Mouse (Mus musculus) lung, embryonic 14.5 days (tissue): ENCODE results near the gene Olfr1499. TPM values are rescaled to one million over a fixed set of nuclear protein-coding genes. Genes with fewer than 3 reads are reported as not detected.
"Not testable (repeated sequence)": the region's sequence is repeated elsewhere in the genome, so short reads cannot be mapped to it uniquely, and the experiment has no call there.

Source experiments
- ATAC-seq: fragments of 200-750 bp; cut with Nextera tagmentation; 2 replicates; pipeline ENCODE4 v1.8.0; 2017; ENCODE audit warnings: mild to moderate bottlenecking, moderate TSS enrichment, moderate library complexity; ENCODE audit not compliant: insufficient read depth
- DNase-seq: peaks from one replicate; pipeline ENCODE4 v3.0.0-alpha.2; 2015
- H3K27ac ChIP-seq: fragments of 300-500 bp; sonication (generic); 2 replicates; pipeline ENCODE4 v1.5.1; 2014; ENCODE audit warnings: low read depth, mild to moderate bottlenecking, moderate library complexity
- H3K27me3 ChIP-seq: fragments of 300-500 bp; sonication (generic); 2 replicates; pipeline ENCODE4 v1.6.1; 2014; ENCODE audit warnings: low read length, control low read depth; ENCODE audit not compliant: insufficient read depth
- H3K36me3 ChIP-seq: fragments of 300-500 bp; sonication (generic); 2 replicates; pipeline ENCODE4 v1.6.1; 2014; ENCODE audit warnings: control low read depth; ENCODE audit not compliant: insufficient read depth
- H3K4me1 ChIP-seq: fragments of 300-500 bp; sonication (generic); 2 replicates; pipeline ENCODE4 v1.6.1; 2014; ENCODE audit warnings: antibody characterized with exemption, control low read depth; ENCODE audit not compliant: insufficient read depth
- H3K4me2 ChIP-seq: fragments of 300-500 bp; sonication (generic); 2 replicates; pipeline ENCODE4 v1.6.1; 2014; ENCODE audit warnings: mild to moderate bottlenecking
- H3K4me3 ChIP-seq: fragments of 300-500 bp; sonication (generic); 2 replicates; pipeline ENCODE4 v1.5.1; 2014; ENCODE audit warnings: low read depth, low read length
- H3K9ac ChIP-seq: fragments of 300-500 bp; sonication (generic); 2 replicates; pipeline ENCODE4 v1.6.1; 2014
- H3K9me3 ChIP-seq: fragments of 300-500 bp; sonication (generic); 2 replicates; pipeline ENCODE4 v1.6.1; 2016; ENCODE audit warnings: low read depth, low read length, control low read depth
- CTCF ChIP-seq: IDR thresholded peaks from 2 replicates; pipeline ENCODE4 v1.5.1; 2016; ENCODE audit warnings: antibody characterized with exemption, low read depth
- WGBS: fragments of 180-500 bp; shearing (Covaris S2); extraction: QIAGEN DNeasy Blood & Tissue Kit; methylation state at CpG from one replicate; pipeline ENCODE4 v1.1.7; 2014; 5-methylcytosine and 5-hydroxymethylcytosine counted together
- polyA plus RNA-seq: library from polyadenylated mRNA; unstranded; fragments of >200 nt; fragmentation: Nextera tagmentation; extraction: Ambion mirVana; gene quantifications from 2 replicates; pipeline ENCODE4 v1.2.1, GENCODE M21; 2014

Olfr1499 gene
- not detected in 2 replicates for polyA plus RNA-seq

DNA sequence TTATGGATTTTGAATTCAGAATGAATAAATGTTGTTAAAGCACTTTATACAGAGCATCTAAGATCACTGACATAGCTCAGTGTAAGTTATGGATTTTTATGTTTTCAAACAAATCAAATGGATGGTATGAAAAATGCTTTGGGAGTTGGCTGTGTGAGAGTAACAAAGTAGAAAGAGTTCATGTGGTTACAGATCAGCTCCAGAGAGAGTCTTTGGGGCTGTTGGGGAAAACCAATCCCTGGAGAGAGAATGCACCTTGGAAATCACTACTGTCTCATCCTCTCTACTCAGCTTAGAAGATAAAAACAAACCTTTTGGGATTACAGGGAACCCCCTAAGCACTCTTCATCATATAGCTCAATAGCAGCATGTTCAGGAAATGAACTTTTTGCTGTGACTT, at the start of gene Olfr1499:
Gene Olfr1499 (minus strand): TSS at position 101 of the 400 bp plus-strand sequence.
- H3K9ac ChIP-seq: no peak within 1 kb of the TSS
- H3K4me3 ChIP-seq: no peak within 1 kb of the TSS
- H3K4me1 ChIP-seq: no peaks in the 10 kb centered on the region
- DNase-seq (no peak), ATAC-seq (no peak)
- no peak for TF ChIP-seq CTCF
- no peaks in the 10 kb centered on the region for H3K9me3 ChIP-seq
- no peak within 1 kb of the TSS for H3K27ac ChIP-seq
- H3K27me3 ChIP-seq: no peaks in the 10 kb centered on the region
- no peaks in the 10 kb centered on the region for H3K36me3 ChIP-seq
- H3K4me2 ChIP-seq: no peak within 1 kb of the TSS

DNA sequence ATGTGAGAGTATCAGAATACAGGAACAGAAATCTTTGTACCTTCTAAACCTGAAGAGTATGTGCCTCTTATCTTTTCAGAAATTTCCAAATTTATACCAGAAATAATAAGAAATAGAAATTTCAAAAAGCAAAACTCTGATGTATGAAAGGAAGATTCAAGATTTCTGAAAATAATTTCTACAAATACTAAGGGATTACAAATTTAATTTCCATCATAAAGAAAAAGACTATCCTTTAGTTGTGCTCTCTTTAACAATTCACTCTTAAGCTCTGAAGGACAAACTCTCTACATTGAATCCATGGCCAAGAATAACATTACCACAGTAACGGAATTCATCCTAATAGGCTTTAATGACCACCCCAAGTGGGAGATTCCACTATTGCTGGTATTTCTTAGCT, 42.2 kb upstream of the Olfr1499 start, which contains the start of gene Olfr1502:
Gene Olfr1502 (plus strand): TSS at position 301 of the 400 bp plus-strand sequence.
- Histone ChIP-seq H3K27ac (no peak within 1 kb of the TSS), H3K4me3 (no peak within 1 kb of the TSS), H3K36me3 (no peaks in the 10 kb centered on the region), H3K9ac (no peak within 1 kb of the TSS), H3K4me2 (no peak within 1 kb of the TSS), H3K4me1 (no peaks in the 10 kb centered on the region), H3K27me3 (no peaks in the 10 kb centered on the region), H3K9me3 (no peaks in the 10 kb centered on the region)
- WGBS: 75% methylated on average over 1 of the region's 1 CpGs
- DNase-seq: no peak
- TF ChIP-seq CTCF: no peak
- no peak for ATAC-seq

DNA sequence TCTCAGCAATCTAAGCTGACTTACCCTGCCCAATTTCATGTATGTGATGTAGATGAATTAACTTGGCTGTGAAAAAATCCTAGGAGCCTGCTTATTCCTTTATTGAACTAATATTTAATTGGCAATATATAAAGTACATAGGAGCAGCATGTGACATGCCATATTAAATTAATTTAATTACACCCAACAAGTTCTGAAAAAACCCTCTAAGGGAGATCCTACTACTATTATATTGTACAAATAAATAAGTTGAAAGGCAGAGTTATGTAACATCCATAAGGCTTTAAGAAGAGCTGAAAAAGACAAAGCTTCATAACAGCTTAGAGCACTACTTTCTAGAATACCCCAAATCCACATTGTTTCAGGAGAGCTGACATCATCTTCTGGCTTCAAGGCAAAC, 31.3 kb upstream of the Olfr1499 start, which contains the start of gene Olfr1501:
Gene Olfr1501 (minus strand): TSS at position 101 of the 400 bp plus-strand sequence.
- not testable (repeated sequence) for H3K27ac ChIP-seq, H3K4me2 ChIP-seq, H3K9ac ChIP-seq, H3K36me3 ChIP-seq, H3K9me3 ChIP-seq, H3K4me3 ChIP-seq, H3K27me3 ChIP-seq, H3K4me1 ChIP-seq, DNase-seq, ATAC-seq

DNA sequence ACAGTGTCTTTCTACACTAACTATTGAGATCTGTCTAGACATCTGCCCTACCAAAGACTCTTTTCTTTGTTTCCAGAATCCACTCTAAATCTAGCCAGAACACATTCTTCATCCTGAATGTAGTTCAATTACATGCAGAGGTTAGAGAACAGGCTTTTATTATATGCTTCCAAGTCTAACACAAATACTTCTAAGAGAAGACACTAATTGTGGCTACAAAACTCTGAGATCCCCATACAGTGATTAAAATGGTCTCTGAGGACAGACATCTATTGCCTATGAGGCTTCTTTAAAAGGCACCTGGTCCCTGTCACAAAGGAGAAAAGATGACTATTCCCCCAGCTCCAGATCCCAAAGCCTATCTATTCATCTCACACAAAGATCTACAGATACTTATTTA, 11.1 kb upstream of the Olfr1499 start, which contains the start of gene Olfr1500:
Gene Olfr1500 (minus strand): TSS at position 101 of the 400 bp plus-strand sequence.
- Histone ChIP-seq H3K36me3 (no peaks in the 10 kb centered on the region), H3K27ac (no peak within 1 kb of the TSS), H3K4me1 (no peaks in the 10 kb centered on the region), H3K9ac (no peak within 1 kb of the TSS), H3K4me3 (no peak within 1 kb of the TSS), H3K27me3 (no peaks in the 10 kb centered on the region), H3K9me3 (no peaks in the 10 kb centered on the region), H3K4me2 (no peak within 1 kb of the TSS)
- TF ChIP-seq CTCF: no peak
- DNase-seq (no peak), ATAC-seq (no peak)

DNA sequence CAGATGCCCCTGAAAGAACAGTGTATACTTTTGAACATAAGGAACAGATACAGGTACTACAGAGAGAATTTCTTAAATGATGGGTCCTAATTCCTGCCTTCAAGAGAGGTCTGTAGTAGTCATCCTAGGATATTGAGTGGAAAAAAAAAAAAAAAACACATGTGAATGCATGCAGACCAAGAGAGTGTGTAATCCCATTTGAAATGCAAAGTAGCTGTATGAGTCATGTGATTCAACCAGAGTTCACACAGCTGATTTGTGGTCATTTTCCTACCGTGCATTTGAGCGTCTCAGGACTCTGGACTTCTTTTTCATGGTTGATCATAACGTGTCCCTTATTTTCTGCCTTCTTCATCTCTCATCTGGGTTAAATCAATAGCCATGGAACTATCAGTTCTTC, 9.2 kb upstream of the Olfr1499 start:
- no peak overlapping the region for H3K27ac ChIP-seq
- H3K9ac ChIP-seq: no peak overlapping the region
- no peak overlapping the region for H3K4me3 ChIP-seq
- WGBS: 78% methylated on average over 3 of the region's 3 CpGs
- DNase-seq (no peak), ATAC-seq (no peak)
- H3K4me1 ChIP-seq: no peaks in the 10 kb centered on the region
- TF ChIP-seq CTCF: no peak
- H3K4me2 ChIP-seq: no peak overlapping the region
- H3K9me3 ChIP-seq: no peaks in the 10 kb centered on the region
- no peaks in the 10 kb centered on the region for H3K36me3 ChIP-seq
- no peaks in the 10 kb centered on the region for H3K27me3 ChIP-seq

DNA sequence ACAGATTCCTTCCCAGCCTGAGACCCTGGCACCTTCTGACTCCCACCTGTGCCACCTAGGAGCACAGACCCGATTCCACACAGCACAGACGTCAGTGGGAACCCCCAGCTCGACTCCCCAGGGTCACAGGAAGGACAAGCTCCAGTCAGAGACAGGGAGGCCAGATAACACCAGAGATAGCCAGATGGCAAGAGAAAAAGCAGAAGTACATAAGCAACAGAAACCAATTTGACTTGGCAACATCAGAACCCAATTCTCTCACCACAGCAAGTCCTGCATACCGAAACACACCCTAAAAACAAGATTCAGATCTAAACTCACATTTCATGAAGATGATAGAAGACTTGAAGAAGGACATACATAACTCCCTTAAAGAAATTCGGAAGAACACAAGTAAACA, 1.6 kb upstream of the Olfr1499 start:
- no peak for TF ChIP-seq CTCF
- H3K4me2 ChIP-seq: no peak overlapping the region
- DNase-seq (no peak), ATAC-seq (no peak)
- no peaks in the 10 kb centered on the region for H3K4me1 ChIP-seq
- no peak overlapping the region for H3K27ac ChIP-seq
- 57% methylated on average over 5 of the region's 5 CpGs for WGBS
- no peak overlapping the region for H3K4me3 ChIP-seq
- H3K36me3 ChIP-seq: no peaks in the 10 kb centered on the region
- no peak overlapping the region for H3K9ac ChIP-seq
- no peaks in the 10 kb centered on the region for H3K27me3 ChIP-seq
- no peaks in the 10 kb centered on the region for H3K9me3 ChIP-seq

DNA sequence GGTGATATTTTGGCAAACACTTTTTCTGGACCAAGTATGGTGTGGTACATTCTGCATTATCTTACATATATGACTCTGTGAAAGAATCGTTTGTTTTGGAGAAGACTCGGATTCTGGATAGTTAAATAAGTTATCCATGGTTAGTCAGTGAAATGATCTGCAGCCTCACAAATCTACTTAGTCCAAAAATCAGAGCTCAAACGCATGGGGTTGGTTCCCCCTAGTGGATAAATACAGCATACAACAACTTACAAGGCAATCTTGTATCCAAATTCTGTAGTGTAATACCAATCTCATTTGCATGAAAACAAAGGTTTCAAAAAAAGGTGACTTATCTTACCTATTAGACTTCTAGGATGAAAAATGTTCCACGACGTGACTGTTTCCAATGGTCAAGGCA, 420 bp downstream of the Olfr1499 start:
- Histone ChIP-seq H3K4me2 (no peak overlapping the region), H3K9ac (no peak overlapping the region), H3K36me3 (no peaks in the 10 kb centered on the region), H3K27ac (no peak overlapping the region), H3K27me3 (no peaks in the 10 kb centered on the region), H3K4me3 (no peak overlapping the region), H3K4me1 (no peaks in the 10 kb centered on the region), H3K9me3 (no peaks in the 10 kb centered on the region)
- WGBS: 32% methylated on average over 5 of the region's 5 CpGs
- peak; percentile 46 for TF ChIP-seq CTCF
- ATAC-seq (no peak), DNase-seq (peak; percentile 37)

DNA sequence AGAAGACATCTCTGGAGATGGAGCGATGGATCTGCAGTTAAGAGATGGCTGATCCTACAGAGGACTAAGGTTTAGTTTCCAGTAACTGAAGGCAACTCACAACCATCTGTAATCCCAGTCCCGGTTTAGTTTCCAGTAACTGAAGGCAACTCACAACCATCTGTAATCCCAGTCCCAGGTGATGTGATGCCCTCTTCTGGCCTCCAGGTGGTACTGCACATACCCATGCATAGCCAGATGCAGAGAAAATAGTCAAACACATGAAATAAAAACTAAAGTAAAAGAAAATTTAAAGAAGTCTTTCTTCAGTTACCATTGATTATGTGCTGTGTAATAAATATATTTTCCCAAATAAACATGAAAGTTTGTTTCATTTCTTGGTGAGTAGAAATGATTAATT, 6.4 kb downstream of the Olfr1499 start:
- Histone ChIP-seq H3K27me3 (no peaks in the 10 kb centered on the region), H3K27ac (no peak overlapping the region), H3K4me3 (no peak overlapping the region), H3K9me3 (no peaks in the 10 kb centered on the region), H3K9ac (no peak overlapping the region), H3K4me2 (no peak overlapping the region), H3K36me3 (no peaks in the 10 kb centered on the region), H3K4me1 (no peaks in the 10 kb centered on the region)
- WGBS: 52% methylated on average over 2 of the region's 2 CpGs
- DNase-seq (no peak), ATAC-seq (no peak)
- TF ChIP-seq CTCF: peak; percentile 25; the same call in 1 of the 2 replicates

DNA sequence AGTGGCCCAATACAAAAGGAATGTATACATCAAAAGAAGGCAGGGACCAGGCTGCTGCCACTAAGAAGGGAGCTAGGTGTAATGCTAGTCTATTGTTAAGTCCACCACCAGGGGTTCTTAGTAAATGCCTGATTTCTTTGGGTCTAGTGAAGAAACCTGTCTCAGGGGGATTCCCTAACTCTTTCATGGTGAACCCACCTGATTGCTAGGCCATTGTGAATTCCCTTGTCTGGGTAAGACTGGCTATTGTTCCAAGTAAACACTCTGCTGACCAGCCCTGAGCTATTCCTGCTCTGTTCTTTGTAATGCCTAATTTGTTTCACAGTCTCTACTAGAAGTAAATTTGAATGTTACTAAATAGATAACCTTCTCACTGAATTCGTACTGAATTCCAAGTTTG, 13.8 kb downstream of the Olfr1499 start:
- not testable (repeated sequence) for H3K9me3 ChIP-seq, H3K27ac ChIP-seq, H3K4me3 ChIP-seq, H3K36me3 ChIP-seq, ATAC-seq, H3K9ac ChIP-seq, H3K27me3 ChIP-seq, H3K4me1 ChIP-seq, H3K4me2 ChIP-seq, DNase-seq
- WGBS: 61% methylated on average over 1 of the region's 1 CpGs
